Mouse (Mus musculus) liver, embryonic 14.5 days (tissue): ENCODE results near the gene Aldh1l1. TPM values are rescaled to one million over a fixed set of nuclear protein-coding genes. Genes with fewer than 3 reads are reported as not detected.

Experiments used
- ATAC-seq: fragments of 200-750 bp; cut with Nextera tagmentation; 2 replicates; pipeline ENCODE4 v1.8.0; 2017; ENCODE audit warnings: moderate number of reproducible peaks, mild to moderate bottlenecking, moderate library complexity; ENCODE audit not compliant: insufficient read depth
- DNase-seq, 3 experiments: peaks; one replicate each; pipeline ENCODE4 v3.0.0-alpha.2; 2012 to 2013; ENCODE audit warnings: low read depth in 3 of 3, low spot score in 3 of 3
- H3K27ac ChIP-seq: fragments of 300-500 bp; sonication (generic); 2 replicates; pipeline ENCODE4 v1.5.1; 2014; ENCODE audit warnings: moderate library complexity, mild to moderate bottlenecking, control low read depth, inconsistent platforms
- H3K27me3 ChIP-seq: fragments of 300-500 bp; sonication (generic); 2 replicates; pipeline ENCODE4 v1.6.1; 2014; ENCODE audit warnings: mild to moderate bottlenecking, low read length, moderate library complexity; ENCODE audit not compliant: control insufficient read depth, insufficient read depth
- H3K36me3 ChIP-seq: fragments of 300-500 bp; sonication (generic); replicated peaks from 2 replicates; pipeline ENCODE4 v1.6.1; 2014; ENCODE audit warnings: low read depth; ENCODE audit not compliant: control insufficient read depth, insufficient read depth
- H3K4me1 ChIP-seq, 2 experiments: fragments of 200-500 bp in 1 of 2; fragments of 300-500 bp in 1 of 2; sonication (generic) in 1 of 2; replicated peaks; 2 replicates each; pipeline ENCODE4 v1.6.1; 2012 to 2014; ENCODE audit warnings: antibody characterized with exemption in 1 of 2, inconsistent platforms in 1 of 2, low read length in 1 of 2; ENCODE audit not compliant: control insufficient read depth in 2 of 2, insufficient read depth in 2 of 2
- H3K4me2 ChIP-seq: fragments of 300-500 bp; sonication (generic); 2 replicates; pipeline ENCODE4 v1.6.1; 2014; ENCODE audit warnings: low read depth, mild to moderate bottlenecking, control low read depth, moderate library complexity
- H3K4me3 ChIP-seq, 2 experiments: fragments of 200-500 bp in 1 of 2; fragments of 300-500 bp in 1 of 2; sonication (generic) in 1 of 2; 2 replicates each; pipeline ENCODE4 v1.5.1; 2012 to 2014; ENCODE audit warnings: low read depth in 2 of 2, low read length in 2 of 2, mild to moderate bottlenecking in 2 of 2, control low read depth in 1 of 2, inconsistent platforms in 1 of 2, moderate library complexity in 1 of 2; ENCODE audit not compliant: insufficient read depth in 1 of 2
- H3K9ac ChIP-seq: fragments of 300-500 bp; sonication (generic); replicated peaks from 2 replicates; pipeline ENCODE4 v1.6.1; 2014; ENCODE audit warnings: mild to moderate bottlenecking, control low read depth, moderate library complexity
- H3K9me3 ChIP-seq: fragments of 300-500 bp; sonication (generic); 2 replicates; pipeline ENCODE4 v1.6.1; 2016; ENCODE audit warnings: low read length, mixed read lengths; ENCODE audit not compliant: control insufficient read depth
- CTCF ChIP-seq: IDR thresholded peaks from 2 replicates; pipeline ENCODE4 v1.5.1; 2016; ENCODE audit warnings: antibody characterized with exemption, low read depth, control low read depth
- EP300 ChIP-seq: IDR thresholded peaks from 2 replicates; pipeline ENCODE4 v1.6.1; 2016; ENCODE audit warnings: antibody characterized with exemption, low read depth
- WGBS: fragments of 180-500 bp; shearing (Covaris S2); extraction: QIAGEN DNeasy Blood & Tissue Kit; methylation state at CpG from one replicate; pipeline ENCODE4 v1.1.7; 2014; ENCODE audit not compliant: insufficient replicate concordance; 5-methylcytosine and 5-hydroxymethylcytosine counted together
- polyA plus RNA-seq, 2 experiments: library from polyadenylated mRNA; depleted of rRNA in 1 of 2; stranded (reverse) in 1 of 2; unstranded in 1 of 2; fragments of >200 nt; fragmentation: Nextera tagmentation in 1 of 2; extraction: Ambion mirVana in 1 of 2; gene quantifications; 2 replicates each; pipeline versions ENCODE4 v1.2.1 to v1.2.3; 2012 to 2014

The Aldh1l1 gene
- polyA plus RNA-seq, 2 experiments, result 9.2 to 10.6 TPM

- Histone ChIP-seq H3K36me3 (no peaks in the 10 kb centered on the region), H3K27ac (no peak overlapping the region), H3K9me3 (no peaks in the 10 kb centered on the region), H3K4me3 (no peak overlapping the region), H3K9ac (no peak overlapping the region), H3K4me2 (no peak overlapping the region), H3K27me3 (no peaks in the 10 kb centered on the region), H3K4me1 (no peaks in the 10 kb centered on the region; a peak in 1 of 4 replicates)
- ATAC-seq (no peak), DNase-seq (no peak)
- TF ChIP-seq EP300 (no peak), CTCF (no peak)
- WGBS, result 69% methylated on average over 2 of the region's 2 CpGs
Observed at GRCm38 (mm10) chr6:90470255-90470654, 16.0 kb upstream of the Aldh1l1 start.

GRCm38 (mm10) chr6:90470947-90471541 is 15.2 kb upstream of the Aldh1l1 start:
- ATAC-seq, result no peak
- Histone ChIP-seq H3K27me3 (no peaks in the 10 kb centered on the region), H3K36me3 (no peaks in the 10 kb centered on the region), H3K4me3 (no peak overlapping the region), H3K27ac (no peak overlapping the region), H3K4me1 (no peaks in the 10 kb centered on the region; a peak in 1 of 4 replicates), H3K9ac (no peak overlapping the region), H3K4me2 (no peak overlapping the region), H3K9me3 (no peaks in the 10 kb centered on the region)
- 46% methylated on average over 12 of the region's 12 CpGs for WGBS
- TF ChIP-seq CTCF (no peak), EP300 (no peak)
- no peak for DNase-seq

- no peaks in the 10 kb centered on the region for H3K36me3 ChIP-seq
- TF ChIP-seq CTCF (no peak), EP300 (no peak)
- H3K9ac ChIP-seq, result no peak overlapping the region
- H3K4me2 ChIP-seq, result no peak overlapping the region
- no peak overlapping the region for H3K27ac ChIP-seq
- H3K4me1 ChIP-seq, result peaks cover 0 to 2% of the 10 kb centered on the region in 2 experiments; a peak in 1 of 4 replicates
- H3K4me3 ChIP-seq, result no peak overlapping the region
- ATAC-seq (no peak), DNase-seq (no peak)
- H3K27me3 ChIP-seq, result no peaks in the 10 kb centered on the region
- 41% methylated on average over 4 of the region's 4 CpGs for WGBS
- H3K9me3 ChIP-seq, result no peaks in the 10 kb centered on the region
Observed at GRCm38 (mm10) chr6:90472079-90472478, 14.1 kb upstream of the Aldh1l1 start.

GRCm38 (mm10) chr6:90472697-90473096 is 13.5 kb upstream of the Aldh1l1 start:
- peaks cover 0 to 2% of the 10 kb centered on the region in 2 experiments; a peak in 1 of 4 replicates for H3K4me1 ChIP-seq
- TF ChIP-seq CTCF (no peak), EP300 (no peak)
- no peak overlapping the region for H3K9ac ChIP-seq
- no peak for DNase-seq
- H3K9me3 ChIP-seq, result no peaks in the 10 kb centered on the region
- ATAC-seq, result no peak
- WGBS, result 64% methylated on average over 3 of the region's 3 CpGs
- H3K27ac ChIP-seq, result no peak overlapping the region
- H3K4me3 ChIP-seq, result no peak overlapping the region
- H3K36me3 ChIP-seq, result no peaks in the 10 kb centered on the region
- H3K27me3 ChIP-seq, result no peaks in the 10 kb centered on the region
- no peak overlapping the region for H3K4me2 ChIP-seq

GRCm38 (mm10) chr6:90473630-90474360 is 12.4 kb upstream of the Aldh1l1 start:
- DNase-seq, result no peak
- ATAC-seq, result no peak
- H3K4me1 ChIP-seq, result peaks cover 0 to 2% of the 10 kb centered on the region in 2 experiments; a peak in 1 of 4 replicates
- no peak for TF ChIP-seq EP300
- no peak for TF ChIP-seq CTCF
- no peaks in the 10 kb centered on the region for H3K27me3 ChIP-seq
- no peak overlapping the region for H3K4me2 ChIP-seq
- H3K9me3 ChIP-seq, result no peaks in the 10 kb centered on the region
- WGBS, result 76% methylated on average over 24 of the region's 24 CpGs
- H3K9ac ChIP-seq, result no peak overlapping the region
- no peak overlapping the region for H3K4me3 ChIP-seq
- H3K36me3 ChIP-seq, result no peaks in the 10 kb centered on the region
- H3K27ac ChIP-seq, result no peak overlapping the region
